Mouse (Mus musculus) midbrain, embryonic 10.5 days (tissue): ENCODE measurements around the gene Akap13. TPM values are rescaled to one million over a fixed set of nuclear protein-coding genes. Genes with fewer than 3 reads are reported as not detected.

ENCODE experiments used
- DNase-seq: peaks from one replicate; pipeline ENCODE4 v3.0.0-alpha.2; 2017; ENCODE audit warnings: low spot score
- H3K27ac ChIP-seq: fragments of 300-500 bp; sonication (generic); replicated peaks from 2 replicates; pipeline ENCODE4 v1.5.1; 2016; ENCODE audit warnings: mild to moderate bottlenecking
- H3K27me3 ChIP-seq: fragments of 300-500 bp; sonication (generic); 2 replicates; pipeline ENCODE4 v1.6.1; 2016; ENCODE audit warnings: low read depth, mild to moderate bottlenecking; ENCODE audit not compliant: poor library complexity, severe bottlenecking
- H3K36me3 ChIP-seq: fragments of 300-500 bp; sonication (generic); 2 replicates; pipeline ENCODE4 v1.6.1; 2016; ENCODE audit warnings: mild to moderate bottlenecking, moderate library complexity
- H3K4me1 ChIP-seq: fragments of 300-500 bp; sonication (generic); 2 replicates; pipeline ENCODE4 v1.6.1; 2016
- H3K4me3 ChIP-seq: fragments of 300-500 bp; sonication (generic); 2 replicates; pipeline ENCODE4 v1.5.1; 2016; ENCODE audit warnings: mild to moderate bottlenecking, moderate library complexity
- H3K9me3 ChIP-seq: fragments of 300-500 bp; sonication (generic); replicated peaks from 2 replicates; pipeline ENCODE4 v1.6.1; 2016; ENCODE audit warnings: mild to moderate bottlenecking
- WGBS: fragments of 180-500 bp; shearing (Covaris S2); methylation state at CpG from one replicate; pipeline ENCODE4 v1.1.7; 2016; 5-methylcytosine and 5-hydroxymethylcytosine counted together
- polyA plus RNA-seq: library from polyadenylated mRNA; unstranded; fragments of >200 nt; fragmentation: Nextera tagmentation; extraction: Ambion mirVana; gene quantifications from 2 replicates; pipeline ENCODE4 v1.2.1, GENCODE M21; 2016

The Akap13 gene
- polyA plus RNA-seq, 1 experiment from 2014 or later = 29.0 TPM

- Histone ChIP-seq H3K36me3 (no peaks in the 10 kb centered on the region), H3K27me3 (no peaks in the 10 kb centered on the region), H3K9me3 (no peaks in the 10 kb centered on the region), H3K27ac (no peak overlapping the region), H3K4me3 (no peak overlapping the region), H3K4me1 (peaks cover 7% of the 10 kb centered on the region; the same call in 1 of the 2 replicates)
- 91% methylated on average over 4 of the region's 4 CpGs for WGBS
- DNase-seq = no peak
Observed at GRCm38 (mm10) chr7:75428913-75429312, 26.4 kb upstream of the Akap13 start.

- H3K27me3 ChIP-seq = no peaks in the 10 kb centered on the region
- H3K4me3 ChIP-seq = no peak overlapping the region
- no peaks in the 10 kb centered on the region for H3K9me3 ChIP-seq
- H3K36me3 ChIP-seq = no peaks in the 10 kb centered on the region
- WGBS = 88% methylated on average over 2 of the region's 2 CpGs
- H3K27ac ChIP-seq = no peak overlapping the region
- peaks cover 7% of the 10 kb centered on the region; the same call in 1 of the 2 replicates for H3K4me1 ChIP-seq
- DNase-seq = no peak
Observed at GRCm38 (mm10) chr7:75430550-75430949, 24.8 kb upstream of the Akap13 start.

DNA sequence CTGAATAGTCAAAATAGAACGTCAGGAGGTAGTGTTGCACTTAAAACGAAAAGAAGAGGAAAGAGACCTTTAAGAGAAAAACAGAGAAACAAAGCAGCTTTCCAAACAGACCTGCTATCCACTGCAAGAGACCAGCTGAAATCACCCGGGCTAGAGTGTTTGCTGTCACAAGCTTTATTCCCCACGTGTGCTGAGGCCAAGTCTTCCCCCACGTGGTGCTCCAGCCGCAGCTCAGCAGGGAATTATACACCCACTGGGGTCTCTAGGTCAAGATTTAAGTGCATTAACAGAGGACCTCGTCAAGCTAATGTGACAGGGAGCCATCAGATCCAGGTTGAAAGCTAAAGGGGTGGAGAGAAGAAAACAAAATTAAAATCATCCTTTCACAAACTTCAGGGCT lies 24.3 kb upstream of the Akap13 start:
- no peaks in the 10 kb centered on the region for H3K36me3 ChIP-seq
- no peaks in the 10 kb centered on the region for H3K9me3 ChIP-seq
- no peaks in the 10 kb centered on the region for H3K27me3 ChIP-seq
- no peak overlapping the region for H3K4me3 ChIP-seq
- H3K27ac ChIP-seq = no peak overlapping the region
- DNase-seq = no peak
- WGBS = 38% methylated on average over 7 of the region's 7 CpGs
- peaks cover 7% of the 10 kb centered on the region; the same call in 1 of the 2 replicates for H3K4me1 ChIP-seq

GRCm38 (mm10) chr7:75432046-75432445 lies 23.3 kb upstream of the Akap13 start:
- no peaks in the 10 kb centered on the region for H3K27me3 ChIP-seq

GRCm38 (mm10) chr7:75436413-75437174 lies 18.7 kb upstream of the Akap13 start:
- 74% methylated on average over 8 of the region's 8 CpGs for WGBS
- Histone ChIP-seq H3K4me1 (no peaks in the 10 kb centered on the region), H3K27me3 (no peaks in the 10 kb centered on the region), H3K36me3 (no peaks in the 10 kb centered on the region), H3K9me3 (no peaks in the 10 kb centered on the region), H3K4me3 (no peak overlapping the region), H3K27ac (no peak overlapping the region)
- no peak for DNase-seq

More at GRCm38 (mm10) chr7:75432046-75432445, 23.3 kb upstream of the Akap13 start:
- no peak for DNase-seq
- Histone ChIP-seq H3K27ac (no peak overlapping the region), H3K4me1 (peaks cover 7% of the 10 kb centered on the region; the same call in 1 of the 2 replicates), H3K36me3 (no peaks in the 10 kb centered on the region), H3K4me3 (no peak overlapping the region), H3K9me3 (no peaks in the 10 kb centered on the region)
- whole genome bisulfite sequencing = 86% methylated on average over 3 of the region's 3 CpGs

GRCm38 (mm10) chr7:75439570-75439969 lies 15.8 kb upstream of the Akap13 start:
- Histone ChIP-seq H3K27ac (no peak overlapping the region), H3K27me3 (no peaks in the 10 kb centered on the region), H3K4me3 (no peak overlapping the region), H3K4me1 (no peaks in the 10 kb centered on the region), H3K9me3 (no peaks in the 10 kb centered on the region), H3K36me3 (no peaks in the 10 kb centered on the region)
- no peak for DNase-seq
- 96% methylated on average over 4 of the region's 4 CpGs for WGBS

- Histone ChIP-seq H3K36me3 (no peaks in the 10 kb centered on the region), H3K4me1 (no peaks in the 10 kb centered on the region), H3K27me3 (no peaks in the 10 kb centered on the region), H3K27ac (no peak overlapping the region), H3K4me3 (no peak overlapping the region), H3K9me3 (no peaks in the 10 kb centered on the region)
- 78% methylated on average over 2 of the region's 2 CpGs for WGBS
- DNase-seq = no peak
Observed at GRCm38 (mm10) chr7:75440241-75440640, 15.1 kb upstream of the Akap13 start.

- H3K4me1 ChIP-seq = no peaks in the 10 kb centered on the region
- no peak overlapping the region for H3K4me3 ChIP-seq
- 86% methylated on average over 2 of the region's 2 CpGs for WGBS
- no peak overlapping the region for H3K27ac ChIP-seq
- H3K27me3 ChIP-seq = no peaks in the 10 kb centered on the region
- no peak for DNase-seq
- no peaks in the 10 kb centered on the region for H3K9me3 ChIP-seq
- H3K36me3 ChIP-seq = no peaks in the 10 kb centered on the region
Observed at GRCm38 (mm10) chr7:75441947-75442346, 13.4 kb upstream of the Akap13 start.

- WGBS = 4% methylated on average over 25 of the region's 25 CpGs
- H3K36me3 ChIP-seq = no peaks in the 10 kb centered on the region
- peak; percentile 18 for DNase-seq
- H3K27me3 ChIP-seq = no peaks in the 10 kb centered on the region
- H3K27ac ChIP-seq = peak overlapping the region; percentile 98
- H3K4me1 ChIP-seq = peaks cover 21% of the 10 kb centered on the region
- H3K9me3 ChIP-seq = no peaks in the 10 kb centered on the region; the same call in 1 of the 2 replicates
- H3K4me3 ChIP-seq = peak overlapping the region; percentile 92
Observed at GRCm38 (mm10) chr7:75456152-75456888, 986 bp downstream of the Akap13 start.

- Histone ChIP-seq H3K9me3 (no peaks in the 10 kb centered on the region), H3K4me1 (peaks cover 21% of the 10 kb centered on the region), H3K27me3 (no peaks in the 10 kb centered on the region), H3K4me3 (no peak overlapping the region), H3K36me3 (no peaks in the 10 kb centered on the region), H3K27ac (no peak overlapping the region)
- WGBS = 87% methylated on average over 1 of the region's 1 CpGs
- no peak for DNase-seq
Observed at GRCm38 (mm10) chr7:75460290-75460689, 5.0 kb downstream of the Akap13 start.

DNA sequence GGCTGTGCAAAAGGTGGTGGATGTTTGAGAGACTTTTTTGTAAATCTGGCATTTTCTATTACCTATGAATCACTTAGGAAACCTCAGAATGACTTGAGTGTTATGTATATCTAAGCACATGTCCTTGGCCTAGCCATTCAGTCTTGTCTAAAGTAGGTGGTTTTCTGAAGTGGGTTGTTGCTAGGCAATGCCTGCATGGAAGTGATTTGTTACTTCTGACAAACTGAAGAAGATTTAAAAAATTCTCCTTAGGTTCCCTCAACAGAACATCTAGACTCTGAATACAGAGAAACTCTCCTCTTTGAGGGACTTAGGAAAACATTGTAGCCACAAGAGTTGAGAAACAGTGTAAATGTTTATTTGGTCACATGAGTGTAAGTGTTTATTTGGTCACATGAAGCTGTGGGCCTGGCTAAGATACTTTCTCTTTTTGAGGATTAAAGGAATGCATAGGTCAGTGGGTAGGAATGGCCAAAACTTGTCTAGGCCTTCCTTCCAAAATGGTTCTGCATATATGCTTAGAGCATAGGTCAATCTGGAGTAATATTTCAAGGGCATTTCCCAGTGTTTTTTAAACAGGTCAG lies 8.3 kb downstream of the Akap13 start:
- no peaks in the 10 kb centered on the region for H3K27me3 ChIP-seq
- H3K4me3 ChIP-seq = no peak overlapping the region
- H3K27ac ChIP-seq = no peak overlapping the region
- no peak for DNase-seq
- peaks cover 30% of the 10 kb centered on the region for H3K4me1 ChIP-seq
- H3K36me3 ChIP-seq = no peaks in the 10 kb centered on the region
- no peaks in the 10 kb centered on the region for H3K9me3 ChIP-seq

DNA sequence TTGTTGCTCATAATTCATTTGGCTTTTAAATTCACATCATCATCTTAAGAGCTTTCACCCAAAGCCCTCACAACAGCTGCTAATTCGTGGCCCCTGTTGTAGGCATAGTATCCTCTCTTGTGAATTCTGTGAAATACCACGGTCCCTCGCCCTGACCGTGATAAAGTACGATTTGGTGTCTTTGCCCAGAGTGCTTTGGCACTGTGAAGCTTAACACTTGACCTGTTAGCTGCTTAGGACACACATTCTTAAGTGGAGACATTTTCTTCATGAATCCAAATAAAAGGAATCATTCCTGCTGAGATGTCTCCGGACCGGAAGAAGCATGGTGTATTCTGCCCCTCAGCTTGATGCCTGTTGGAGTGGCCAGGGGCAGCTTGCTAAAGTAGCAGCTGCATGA lies 12.5 kb downstream of the Akap13 start:
- Histone ChIP-seq H3K27me3 (no peaks in the 10 kb centered on the region), H3K27ac (no peak overlapping the region), H3K36me3 (no peaks in the 10 kb centered on the region), H3K4me1 (peaks cover 60% of the 10 kb centered on the region), H3K9me3 (no peaks in the 10 kb centered on the region), H3K4me3 (no peak overlapping the region)
- WGBS = 52% methylated on average over 7 of the region's 7 CpGs
- DNase-seq = no peak
